Mouse (Mus musculus) forebrain, embryonic 12.5 days (tissue): Measurements from ENCODE around the gene Ifna6. TPM values are rescaled to one million over a fixed set of nuclear protein-coding genes. Genes with fewer than 3 reads are reported as not detected.
A peak's percentile ranks its signal among the peaks of the same experiment; 100 is the strongest.

ENCODE experiments used
- ATAC-seq: fragments of 200-750 bp; cut with Nextera tagmentation; 2 replicates; pipeline ENCODE4 v1.8.0; 2017; ENCODE audit warnings: moderate TSS enrichment; ENCODE audit not compliant: low FRiP score
- H3K27ac ChIP-seq: fragments of 300-500 bp; sonication (generic); 2 replicates; pipeline ENCODE4 v1.5.1; 2016; ENCODE audit warnings: mild to moderate bottlenecking
- H3K27me3 ChIP-seq: fragments of 300-500 bp; sonication (generic); 2 replicates; pipeline ENCODE4 v1.6.1; 2016; ENCODE audit warnings: mild to moderate bottlenecking
- H3K36me3 ChIP-seq: fragments of 300-500 bp; sonication (generic); replicated peaks from 2 replicates; pipeline ENCODE4 v1.6.1; 2016; ENCODE audit warnings: mild to moderate bottlenecking
- H3K4me1 ChIP-seq: fragments of 300-500 bp; sonication (generic); 2 replicates; pipeline ENCODE4 v1.6.1; 2016
- H3K4me2 ChIP-seq: fragments of 300-500 bp; sonication (generic); 2 replicates; pipeline ENCODE4 v1.6.1; 2016; ENCODE audit warnings: mild to moderate bottlenecking, moderate library complexity
- H3K4me3 ChIP-seq: fragments of 300-500 bp; sonication (generic); replicated peaks from 2 replicates; pipeline ENCODE4 v1.5.1; 2016; ENCODE audit warnings: mild to moderate bottlenecking
- H3K9ac ChIP-seq: fragments of 300-500 bp; sonication (generic); 2 replicates; pipeline ENCODE4 v1.6.1; 2016; ENCODE audit warnings: mild to moderate bottlenecking
- H3K9me3 ChIP-seq: fragments of 300-500 bp; sonication (generic); 2 replicates; pipeline ENCODE4 v1.6.1; 2016
- WGBS: fragments of 180-500 bp; shearing (Covaris S2); methylation state at CpG from one replicate; pipeline ENCODE4 v1.1.7; 2016; 5-methylcytosine and 5-hydroxymethylcytosine counted together
- polyA plus RNA-seq: library from polyadenylated mRNA; unstranded; fragments of >200 nt; fragmentation: Nextera tagmentation; extraction: Ambion mirVana; gene quantifications from 2 replicates; pipeline ENCODE4 v1.2.1, GENCODE M21; 2016

Gene Ifna6
- polyA plus RNA-seq, 1 experiment from 2014 or later, result not detected

- Histone ChIP-seq H3K27me3 (peaks cover 9% of the 10 kb centered on the region; the same call in 1 of the 2 replicates), H3K4me2 (no peak overlapping the region), H3K9ac (no peak overlapping the region), H3K4me1 (peaks cover 6% of the 10 kb centered on the region), H3K4me3 (no peak overlapping the region), H3K9me3 (no peaks in the 10 kb centered on the region), H3K36me3 (no peaks in the 10 kb centered on the region), H3K27ac (no peak overlapping the region)
- ATAC-seq, result no peak
Observed at GRCm38 (mm10) chr4:88859214-88859613, 32.0 kb downstream of the Ifna6 start.

- Histone ChIP-seq H3K27me3 (peaks cover 24% of the 10 kb centered on the region), H3K36me3 (no peaks in the 10 kb centered on the region), H3K27ac (no peak overlapping the region), H3K9me3 (no peaks in the 10 kb centered on the region), H3K9ac (no peak overlapping the region), H3K4me3 (no peak overlapping the region), H3K4me2 (no peak overlapping the region), H3K4me1 (peaks cover 13% of the 10 kb centered on the region)
- 2% methylated on average over 7 of the region's 7 CpGs for WGBS
- ATAC-seq, result no peak
Observed at GRCm38 (mm10) chr4:88863309-88863708, 36.1 kb downstream of the Ifna6 start.

- H3K4me3 ChIP-seq, result no peak overlapping the region
- H3K4me2 ChIP-seq, result no peak overlapping the region
- peaks cover 29% of the 10 kb centered on the region for H3K27me3 ChIP-seq
- H3K4me1 ChIP-seq, result peaks cover 16% of the 10 kb centered on the region
- WGBS, result 73% methylated on average over 9 of the region's 9 CpGs
- ATAC-seq, result no peak
- no peaks in the 10 kb centered on the region for H3K9me3 ChIP-seq
- H3K9ac ChIP-seq, result no peak overlapping the region
- H3K36me3 ChIP-seq, result no peaks in the 10 kb centered on the region
- no peak overlapping the region for H3K27ac ChIP-seq
Observed at GRCm38 (mm10) chr4:88864599-88864998, 37.4 kb downstream of the Ifna6 start.

GRCm38 (mm10) chr4:88865011-88865569 is 37.9 kb downstream of the Ifna6 start:
- Histone ChIP-seq H3K36me3 (no peaks in the 10 kb centered on the region), H3K27ac (no peak overlapping the region), H3K4me1 (peaks cover 16% of the 10 kb centered on the region), H3K9ac (no peak overlapping the region), H3K4me2 (no peak overlapping the region), H3K9me3 (no peaks in the 10 kb centered on the region), H3K27me3 (peaks cover 29% of the 10 kb centered on the region), H3K4me3 (no peak overlapping the region)
- no peak for ATAC-seq
- WGBS, result 57% methylated on average over 6 of the region's 6 CpGs

DNA sequence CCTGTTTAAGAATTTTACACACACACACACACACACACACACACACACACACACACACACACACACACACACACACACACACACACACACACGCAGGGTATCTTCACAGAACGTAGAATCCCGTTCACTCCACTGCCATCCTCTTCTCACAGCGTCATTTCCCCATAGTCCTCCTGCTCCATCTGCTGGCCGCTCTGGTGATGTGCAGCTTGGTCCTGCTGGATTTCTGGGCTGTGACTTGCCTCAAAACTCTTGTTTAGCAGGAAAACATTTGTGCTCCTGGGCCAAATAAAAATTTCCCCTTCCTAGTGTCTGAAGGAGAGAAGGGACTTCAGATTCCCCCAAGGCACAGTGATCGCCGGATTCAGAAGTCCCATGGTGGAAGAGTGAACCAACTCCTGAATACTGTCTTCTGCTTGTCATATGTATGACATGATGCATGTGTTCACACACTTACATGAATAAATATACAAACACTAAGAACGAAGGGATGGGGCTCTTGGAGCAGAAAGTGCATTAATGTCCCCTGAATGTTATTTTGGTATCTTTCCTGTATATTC is 40.2 kb downstream of the Ifna6 start:
- Histone ChIP-seq H3K4me3 (peak overlapping the region; percentile 52), H3K27me3 (peaks cover 31% of the 10 kb centered on the region), H3K9me3 (no peaks in the 10 kb centered on the region), H3K36me3 (no peaks in the 10 kb centered on the region), H3K4me1 (peaks cover 16% of the 10 kb centered on the region), H3K4me2 (peak overlapping the region; percentile 87), H3K27ac (0 out of 2 replicates have a peak overlapping the region, but pooled peaks have one; percentile 6), H3K9ac (peak overlapping the region; percentile 61)
- under 1% methylated on average over 8 of the region's 8 CpGs for WGBS
- peak; percentile 79 for ATAC-seq

- Histone ChIP-seq H3K4me3 (peak overlapping the region; percentile 52), H3K27me3 (peaks cover 24% of the 10 kb centered on the region), H3K27ac (0 out of 2 replicates have a peak overlapping the region, but pooled peaks have one; percentile 6), H3K4me2 (peak overlapping the region; percentile 87), H3K4me1 (peaks cover 12% of the 10 kb centered on the region), H3K9me3 (no peaks in the 10 kb centered on the region), H3K36me3 (no peaks in the 10 kb centered on the region), H3K9ac (peak overlapping the region; percentile 61)
- peak; percentile 76 for ATAC-seq
- 8% methylated on average over 31 of the region's 31 CpGs for WGBS
Observed at GRCm38 (mm10) chr4:88867926-88868911, 41.0 kb downstream of the Ifna6 start.

- no peak overlapping the region for H3K4me2 ChIP-seq
- H3K9me3 ChIP-seq, result no peaks in the 10 kb centered on the region
- H3K36me3 ChIP-seq, result no peaks in the 10 kb centered on the region
- H3K9ac ChIP-seq, result no peak overlapping the region
- no peak overlapping the region for H3K27ac ChIP-seq
- peak; percentile 31; the same call in 1 of the 2 replicates for ATAC-seq
- H3K4me3 ChIP-seq, result no peak overlapping the region
- H3K27me3 ChIP-seq, result peaks cover 7% of the 10 kb centered on the region
- H3K4me1 ChIP-seq, result peaks cover 7% of the 10 kb centered on the region
- WGBS, result 2% methylated on average over 2 of the region's 2 CpGs
Observed at GRCm38 (mm10) chr4:88872691-88873090, 45.5 kb downstream of the Ifna6 start.

- H3K27me3 ChIP-seq, result peaks cover 6% of the 10 kb centered on the region; the same call in 1 of the 2 replicates
- ATAC-seq, result no peak
- no peaks in the 10 kb centered on the region for H3K4me1 ChIP-seq
- no peak overlapping the region for H3K4me3 ChIP-seq
- H3K36me3 ChIP-seq, result no peaks in the 10 kb centered on the region
- no peak overlapping the region for H3K27ac ChIP-seq
- WGBS, result 83% methylated on average over 4 of the region's 4 CpGs
- H3K4me2 ChIP-seq, result no peak overlapping the region
- no peak overlapping the region for H3K9ac ChIP-seq
- no peaks in the 10 kb centered on the region for H3K9me3 ChIP-seq
Observed at GRCm38 (mm10) chr4:88875435-88876095, 48.3 kb downstream of the Ifna6 start.

DNA sequence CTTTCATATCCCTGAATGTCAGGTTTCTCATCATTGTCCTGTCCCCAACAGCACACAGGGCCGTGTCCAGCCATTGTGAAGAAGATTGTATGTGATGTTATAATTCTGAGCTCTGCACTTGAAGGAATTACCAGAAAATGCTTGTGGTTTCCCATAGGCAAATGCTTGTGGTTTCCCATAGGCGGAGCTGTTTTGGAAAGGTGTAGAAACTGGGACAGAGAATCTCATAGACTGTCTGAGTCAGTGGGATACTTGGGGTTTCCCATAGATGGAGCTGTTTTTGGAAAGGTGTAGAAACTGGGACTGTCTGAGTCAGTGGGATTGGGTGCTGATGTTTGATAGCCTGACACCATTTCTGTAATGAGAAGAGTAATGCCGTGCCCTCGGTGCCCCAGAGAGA is 49.3 kb downstream of the Ifna6 start:
- Histone ChIP-seq H3K36me3 (no peaks in the 10 kb centered on the region), H3K27me3 (peaks cover 5% of the 10 kb centered on the region; the same call in 1 of the 2 replicates), H3K4me2 (no peak overlapping the region), H3K27ac (no peak overlapping the region), H3K9me3 (no peaks in the 10 kb centered on the region), H3K9ac (no peak overlapping the region), H3K4me1 (no peaks in the 10 kb centered on the region), H3K4me3 (no peak overlapping the region)
- ATAC-seq, result no peak
- 80% methylated on average over 4 of the region's 4 CpGs for WGBS

Other genes with a start within 250 kb of the Ifna6 start
- gene Ifna9, start 235.0 kb upstream of the Ifna6 start, polyA plus RNA-seq, result not detected in 2 replicates
- not detected in 2 replicates for gene Ifna12, start 224.0 kb upstream of the Ifna6 start, polyA plus RNA-seq
- not detected in 2 replicates for gene C87499, start 193.0 kb upstream of the Ifna6 start, polyA plus RNA-seq
- not detected in 2 replicates for gene Ifna13, start 183.0 kb upstream of the Ifna6 start, polyA plus RNA-seq
- gene Ifna16, start 150.5 kb upstream of the Ifna6 start, polyA plus RNA-seq, result not detected in 2 replicates
- gene Ifna2, start 143.5 kb upstream of the Ifna6 start, polyA plus RNA-seq, result not detected in 2 replicates
- not detected in 2 replicates for gene Ifnab, start 136.1 kb upstream of the Ifna6 start, polyA plus RNA-seq
- gene Gm26566, start 105.6 kb upstream of the Ifna6 start, polyA plus RNA-seq, result 1.6 and 2.4 TPM in 2 replicates
- 142 and 149 TPM in 2 replicates for gene Klhl9, start 105.0 kb upstream of the Ifna6 start, polyA plus RNA-seq
- gene Gm13271, start 72.5 kb upstream of the Ifna6 start, polyA plus RNA-seq, result not detected in 2 replicates
- gene Gm13283, start 67.3 kb upstream of the Ifna6 start, polyA plus RNA-seq, result 0.15 and 0.18 TPM in 2 replicates
- 0.55 TPM in 1 of 2 replicates, not detected in the other for gene Gm13290, start 53.6 kb upstream of the Ifna6 start, polyA plus RNA-seq
- not detected in 2 replicates for gene Gm13289, start 50.5 kb upstream of the Ifna6 start, polyA plus RNA-seq
- not detected in 2 replicates for gene Gm13272, start 47.6 kb upstream of the Ifna6 start, polyA plus RNA-seq
- gene Ifnz, start 45.3 kb upstream of the Ifna6 start, polyA plus RNA-seq, result not detected in 2 replicates
- not detected in 2 replicates for gene Gm13276, start 41.7 kb upstream of the Ifna6 start, polyA plus RNA-seq
- gene Gm13277, start 38.8 kb upstream of the Ifna6 start, polyA plus RNA-seq, result not detected in 2 replicates
- not detected in 2 replicates for gene Gm13278, start 35.9 kb upstream of the Ifna6 start, polyA plus RNA-seq
- not detected in 2 replicates for gene Gm13275, start 32.9 kb upstream of the Ifna6 start, polyA plus RNA-seq
- not detected in 2 replicates for gene Gm13279, start 30.0 kb upstream of the Ifna6 start, polyA plus RNA-seq
- 0.29 TPM in 1 of 2 replicates, not detected in the other for gene Gm13285, start 27.8 kb upstream of the Ifna6 start, polyA plus RNA-seq
- not detected in 2 replicates for gene Gm13287, start 24.2 kb upstream of the Ifna6 start, polyA plus RNA-seq
- gene Gm13288, start 21.9 kb upstream of the Ifna6 start, polyA plus RNA-seq, result 0.15 TPM in 1 of 2 replicates, not detected in the other
- gene Ifna7, start 11.2 kb upstream of the Ifna6 start, polyA plus RNA-seq, result not detected in 2 replicates
- gene Ifna11, start 7.5 kb upstream of the Ifna6 start, polyA plus RNA-seq, result not detected in 2 replicates
- not detected in 2 replicates for gene Ifna5, start 8.1 kb downstream of the Ifna6 start, polyA plus RNA-seq
- not detected in 2 replicates for gene Ifna4, start 14.4 kb downstream of the Ifna6 start, polyA plus RNA-seq
- gene Ifna1, start 22.7 kb downstream of the Ifna6 start, polyA plus RNA-seq, result not detected in 2 replicates
- not detected in 2 replicates for gene Ifne, start 52.8 kb downstream of the Ifna6 start, polyA plus RNA-seq